Mouse (Mus musculus) stomach, embryonic 16.5 days (tissue): ENCODE measurements around the gene Morn5. TPM values are rescaled to one million over a fixed set of nuclear protein-coding genes. Genes with fewer than 3 reads are reported as not detected.

Source experiments
- ATAC-seq: fragments of 200-750 bp; cut with Nextera tagmentation; 2 replicates; pipeline ENCODE4 v1.8.0; 2017; ENCODE audit warnings: moderate number of reproducible peaks, moderate TSS enrichment; ENCODE audit not compliant: insufficient read depth, low FRiP score
- H3K27ac ChIP-seq: fragments of 300-500 bp; sonication (generic); 2 replicates; pipeline ENCODE4 v1.5.1; 2014; ENCODE audit warnings: low read length
- H3K27me3 ChIP-seq: fragments of 300-500 bp; sonication (generic); 2 replicates; pipeline ENCODE4 v1.6.1; 2014; ENCODE audit warnings: low read length, control low read depth, mixed read lengths; ENCODE audit not compliant: control insufficient read depth, insufficient read depth
- H3K36me3 ChIP-seq: fragments of 300-500 bp; sonication (generic); 2 replicates; pipeline ENCODE4 v1.6.1; 2014; ENCODE audit warnings: low read length; ENCODE audit not compliant: control insufficient read depth, insufficient read depth
- H3K4me1 ChIP-seq: fragments of 300-500 bp; sonication (generic); 2 replicates; pipeline ENCODE4 v1.6.1; 2014; ENCODE audit warnings: low read length, control low read depth, mixed read lengths; ENCODE audit not compliant: control insufficient read depth, insufficient read depth
- H3K4me2 ChIP-seq: fragments of 300-500 bp; sonication (generic); 2 replicates; pipeline ENCODE4 v1.6.1; 2014; ENCODE audit warnings: low read depth, low read length, mixed read lengths
- H3K4me3 ChIP-seq: fragments of 300-500 bp; sonication (generic); replicated peaks from 2 replicates; pipeline ENCODE4 v1.5.1; 2014; ENCODE audit warnings: mild to moderate bottlenecking, low read length
- H3K9ac ChIP-seq: fragments of 300-500 bp; sonication (generic); 2 replicates; pipeline ENCODE4 v1.6.1; 2014; ENCODE audit warnings: low read length
- H3K9me3 ChIP-seq: fragments of 300-500 bp; sonication (generic); replicated peaks from 2 replicates; pipeline ENCODE4 v1.6.1; 2016; ENCODE audit warnings: low read length, control low read depth; ENCODE audit not compliant: control insufficient read depth
- WGBS: fragments of 180-500 bp; shearing (Covaris S2); extraction: QIAGEN DNeasy Blood & Tissue Kit; methylation state at CpG from one replicate; pipeline ENCODE4 v1.1.7; 2014; 5-methylcytosine and 5-hydroxymethylcytosine counted together
- polyA plus RNA-seq: library from polyadenylated mRNA; unstranded; fragments of >200 nt; fragmentation: Nextera tagmentation; extraction: Ambion mirVana; gene quantifications from 2 replicates; pipeline ENCODE4 v1.2.1, GENCODE M21; 2015

Morn5 gene
- 0.19 and 1.0 TPM in 2 replicates for polyA plus RNA-seq

- Histone ChIP-seq H3K27me3 (no peaks in the 10 kb centered on the region), H3K4me2 (peak within 1 kb of the TSS; percentile 94), H3K4me3 (peak within 1 kb of the TSS; percentile 93), H3K36me3 (no peaks in the 10 kb centered on the region), H3K9me3 (no peaks in the 10 kb centered on the region), H3K9ac (peak within 1 kb of the TSS; percentile 92), H3K4me1 (peaks cover 9% of the 10 kb centered on the region), H3K27ac (peak within 1 kb of the TSS; percentile 40)
- peak; percentile 98 for ATAC-seq
- under 1% methylated on average over 44 of the region's 44 CpGs for WGBS
Observed at GRCm38 (mm10) chr2:36048748-36049566, at the start of gene Morn5, which contains the start of gene Ndufa8. Gene Morn5, plus strand, starts transcription at chr2:36049458. Gene Ndufa8, minus strand, starts transcription at chr2:36049406.

- Histone ChIP-seq H3K4me1 (no peaks in the 10 kb centered on the region), H3K4me2 (no peak overlapping the region), H3K9me3 (no peaks in the 10 kb centered on the region), H3K36me3 (no peaks in the 10 kb centered on the region), H3K9ac (no peak overlapping the region), H3K27ac (no peak overlapping the region), H3K4me3 (no peak overlapping the region), H3K27me3 (no peaks in the 10 kb centered on the region; the same call in 1 of the 2 replicates)
- ATAC-seq, result no peak
- 31% methylated on average over 1 of the region's 1 CpGs for WGBS
Observed at GRCm38 (mm10) chr2:36000390-36000789, 48.9 kb upstream of the Morn5 start.

- Histone ChIP-seq H3K9ac (no peak overlapping the region), H3K4me1 (no peaks in the 10 kb centered on the region), H3K4me3 (no peak overlapping the region), H3K36me3 (no peaks in the 10 kb centered on the region), H3K9me3 (no peaks in the 10 kb centered on the region), H3K4me2 (no peak overlapping the region), H3K27me3 (no peaks in the 10 kb centered on the region; the same call in 1 of the 2 replicates), H3K27ac (no peak overlapping the region)
- no peak for ATAC-seq
- 54% methylated on average over 6 of the region's 6 CpGs for WGBS
Observed at GRCm38 (mm10) chr2:36002188-36002587, 47.1 kb upstream of the Morn5 start.

- Histone ChIP-seq H3K36me3 (no peaks in the 10 kb centered on the region), H3K4me1 (peaks cover 5% of the 10 kb centered on the region; the same call in 1 of the 2 replicates), H3K4me2 (no peak overlapping the region), H3K9me3 (no peaks in the 10 kb centered on the region), H3K27me3 (peaks cover 16% of the 10 kb centered on the region), H3K9ac (no peak overlapping the region), H3K4me3 (no peak overlapping the region), H3K27ac (no peak overlapping the region)
- no peak for ATAC-seq
- WGBS, result 17% methylated on average over 1 of the region's 1 CpGs
Observed at GRCm38 (mm10) chr2:36008071-36008470, 41.2 kb upstream of the Morn5 start.

GRCm38 (mm10) chr2:36009386-36009785 is 39.9 kb upstream of the Morn5 start:
- peaks cover 16% of the 10 kb centered on the region for H3K27me3 ChIP-seq
- no peak overlapping the region for H3K9ac ChIP-seq
- peaks cover 5% of the 10 kb centered on the region; the same call in 1 of the 2 replicates for H3K4me1 ChIP-seq
- no peak overlapping the region for H3K4me3 ChIP-seq
- H3K36me3 ChIP-seq, result no peaks in the 10 kb centered on the region
- ATAC-seq, result no peak
- no peaks in the 10 kb centered on the region for H3K9me3 ChIP-seq
- 22% methylated on average over 4 of the region's 4 CpGs for WGBS
- no peak overlapping the region for H3K27ac ChIP-seq
- H3K4me2 ChIP-seq, result no peak overlapping the region

GRCm38 (mm10) chr2:36010579-36010978 is 38.7 kb upstream of the Morn5 start:
- Histone ChIP-seq H3K27me3 (peaks cover 16% of the 10 kb centered on the region), H3K27ac (no peak overlapping the region), H3K9me3 (no peaks in the 10 kb centered on the region), H3K9ac (no peak overlapping the region), H3K4me3 (no peak overlapping the region), H3K4me2 (no peak overlapping the region), H3K36me3 (no peaks in the 10 kb centered on the region), H3K4me1 (peaks cover 5% of the 10 kb centered on the region; the same call in 1 of the 2 replicates)
- WGBS, result 52% methylated on average over 8 of the region's 8 CpGs
- ATAC-seq, result no peak

- no peaks in the 10 kb centered on the region for H3K36me3 ChIP-seq
- no peaks in the 10 kb centered on the region for H3K9me3 ChIP-seq
- H3K27ac ChIP-seq, result no peak overlapping the region
- H3K4me2 ChIP-seq, result peak overlapping the region; percentile 85
- peak overlapping the region; percentile 70 for H3K9ac ChIP-seq
- under 1% methylated on average over 44 of the region's 44 CpGs for WGBS
- ATAC-seq, result no peak
- peaks cover 16% of the 10 kb centered on the region for H3K27me3 ChIP-seq
- peak overlapping the region; percentile 49 for H3K4me3 ChIP-seq
- peaks cover 5% of the 10 kb centered on the region; the same call in 1 of the 2 replicates for H3K4me1 ChIP-seq
Observed at GRCm38 (mm10) chr2:36011331-36011825, 37.9 kb upstream of the Morn5 start.

GRCm38 (mm10) chr2:36013010-36013409 is 36.2 kb upstream of the Morn5 start:
- peak; percentile 55; the same call in 1 of the 2 replicates for ATAC-seq
- Histone ChIP-seq H3K36me3 (no peaks in the 10 kb centered on the region), H3K4me3 (no peak overlapping the region), H3K4me1 (peaks cover 5% of the 10 kb centered on the region; the same call in 1 of the 2 replicates), H3K9me3 (no peaks in the 10 kb centered on the region), H3K27ac (no peak overlapping the region), H3K27me3 (peaks cover 16% of the 10 kb centered on the region), H3K4me2 (no peak overlapping the region), H3K9ac (no peak overlapping the region)
- 59% methylated on average over 12 of the region's 12 CpGs for WGBS
